Mouse (Mus musculus) neural tube, embryonic 14.5 days (tissue): Measurements from ENCODE around the gene Polr3k. TPM values are rescaled to one million over a fixed set of nuclear protein-coding genes. Genes with fewer than 3 reads are reported as not detected.
A peak's percentile ranks its signal among the peaks of the same experiment; 100 is the strongest.

ENCODE experiments used
- ATAC-seq: fragments of 200-750 bp; cut with Nextera tagmentation; 2 replicates; pipeline ENCODE4 v1.8.0; 2017; ENCODE audit warnings: low read depth, mild to moderate bottlenecking, moderate TSS enrichment, moderate library complexity
- H3K27ac ChIP-seq: fragments of 300-500 bp; sonication (generic); 2 replicates; pipeline ENCODE4 v1.5.1; 2014; ENCODE audit warnings: low read depth, mild to moderate bottlenecking, control low read depth, low read length, moderate library complexity, mixed read lengths
- H3K27me3 ChIP-seq: fragments of 300-500 bp; sonication (generic); 2 replicates; pipeline ENCODE4 v1.6.1; 2014; ENCODE audit warnings: low read length; ENCODE audit not compliant: control insufficient read depth, insufficient read depth
- H3K36me3 ChIP-seq: fragments of 300-500 bp; sonication (generic); 2 replicates; pipeline ENCODE4 v1.6.1; 2014; ENCODE audit warnings: low read length, mixed read lengths; ENCODE audit not compliant: control insufficient read depth, insufficient read depth
- H3K4me1 ChIP-seq: fragments of 300-500 bp; sonication (generic); 2 replicates; pipeline ENCODE4 v1.6.1; 2014; ENCODE audit warnings: low read length; ENCODE audit not compliant: control insufficient read depth, insufficient read depth
- H3K4me2 ChIP-seq: fragments of 300-500 bp; sonication (generic); 2 replicates; pipeline ENCODE4 v1.6.1; 2014; ENCODE audit warnings: mild to moderate bottlenecking, low read depth, low read length, control low read depth
- H3K4me3 ChIP-seq: fragments of 300-500 bp; sonication (generic); 2 replicates; pipeline ENCODE4 v1.5.1; 2014; ENCODE audit warnings: low read depth, low read length, control low read depth, mixed read lengths
- H3K9ac ChIP-seq: fragments of 300-500 bp; sonication (generic); replicated peaks from 2 replicates; pipeline ENCODE4 v1.6.1; 2014; ENCODE audit warnings: low read depth, mild to moderate bottlenecking, control low read depth, low read length, mixed read lengths
- H3K9me3 ChIP-seq: fragments of 300-500 bp; sonication (generic); 2 replicates; pipeline ENCODE4 v1.6.1; 2016; ENCODE audit warnings: low read length; ENCODE audit not compliant: control insufficient read depth
- WGBS: fragments of 180-500 bp; shearing (Covaris S2); extraction: QIAGEN DNeasy Blood & Tissue Kit; methylation state at CpG from one replicate; pipeline ENCODE4 v1.1.7; 2014; 5-methylcytosine and 5-hydroxymethylcytosine counted together
- polyA plus RNA-seq: library from polyadenylated mRNA; unstranded; fragments of >200 nt; fragmentation: Nextera tagmentation; extraction: Ambion mirVana; gene quantifications from 2 replicates; pipeline ENCODE4 v1.2.1, GENCODE M21; 2014

Polr3k gene
- polyA plus RNA-seq, 1 experiment from 2014 or later, result 86.0 TPM

GRCm38 (mm10) chr2:181871039-181871438, 6.9 kb downstream of the Polr3k start:
- Histone ChIP-seq H3K4me3 (no peak overlapping the region), H3K4me1 (no peaks in the 10 kb centered on the region; the same call in 1 of the 2 replicates), H3K9ac (no peak overlapping the region), H3K9me3 (no peaks in the 10 kb centered on the region), H3K36me3 (peaks cover 11% of the 10 kb centered on the region), H3K27me3 (no peaks in the 10 kb centered on the region), H3K4me2 (no peak overlapping the region), H3K27ac (no peak overlapping the region)
- no peak for ATAC-seq
- WGBS, result 95% methylated on average over 2 of the region's 2 CpGs

GRCm38 (mm10) chr2:181878903-181879302, 14.8 kb downstream of the Polr3k start:
- H3K9ac ChIP-seq, result no peak overlapping the region
- ATAC-seq, result no peak
- H3K4me3 ChIP-seq, result no peak overlapping the region
- H3K4me2 ChIP-seq, result no peak overlapping the region
- no peaks in the 10 kb centered on the region for H3K36me3 ChIP-seq
- H3K9me3 ChIP-seq, result no peaks in the 10 kb centered on the region
- H3K27me3 ChIP-seq, result no peaks in the 10 kb centered on the region
- no peak overlapping the region for H3K27ac ChIP-seq
- H3K4me1 ChIP-seq, result no peaks in the 10 kb centered on the region
- 72% methylated on average over 1 of the region's 1 CpGs for WGBS

- no peak overlapping the region for H3K4me3 ChIP-seq
- no peak for ATAC-seq
- WGBS, result 90% methylated on average over 3 of the region's 3 CpGs
- no peaks in the 10 kb centered on the region for H3K9me3 ChIP-seq
- H3K27ac ChIP-seq, result no peak overlapping the region
- no peak overlapping the region for H3K4me2 ChIP-seq
- no peaks in the 10 kb centered on the region for H3K4me1 ChIP-seq
- H3K36me3 ChIP-seq, result no peaks in the 10 kb centered on the region
- no peak overlapping the region for H3K9ac ChIP-seq
- no peaks in the 10 kb centered on the region for H3K27me3 ChIP-seq
Measured at GRCm38 (mm10) chr2:181883022-181883749, 19.0 kb downstream of the Polr3k start.

GRCm38 (mm10) chr2:181917861-181918260, 53.7 kb downstream of the Polr3k start:
- Histone ChIP-seq H3K27me3 (no peaks in the 10 kb centered on the region), H3K4me1 (no peaks in the 10 kb centered on the region), H3K36me3 (no peaks in the 10 kb centered on the region), H3K27ac (no peak overlapping the region), H3K4me3 (no peak overlapping the region), H3K9me3 (no peaks in the 10 kb centered on the region), H3K4me2 (no peak overlapping the region), H3K9ac (no peak overlapping the region)
- ATAC-seq, result no peak
- WGBS, result 51% methylated on average over 3 of the region's 3 CpGs

- Histone ChIP-seq H3K9me3 (no peaks in the 10 kb centered on the region), H3K4me2 (no peak overlapping the region), H3K36me3 (no peaks in the 10 kb centered on the region), H3K27ac (no peak overlapping the region), H3K27me3 (no peaks in the 10 kb centered on the region), H3K9ac (no peak overlapping the region), H3K4me3 (no peak overlapping the region), H3K4me1 (no peaks in the 10 kb centered on the region)
- 53% methylated on average over 3 of the region's 3 CpGs for WGBS
- peak; percentile 89; the same call in 1 of the 2 replicates for ATAC-seq
Measured at GRCm38 (mm10) chr2:181918501-181918900, 54.4 kb downstream of the Polr3k start.

Other genes starting within 250 kb of the Polr3k start
- not detected in 2 replicates for gene Gm29797, start 207.3 kb upstream of the Polr3k start, polyA plus RNA-seq
- 12.7 and 17.0 TPM in 2 replicates for gene Sox18, start 192.7 kb upstream of the Polr3k start, polyA plus RNA-seq
- 49.6 and 54.8 TPM in 2 replicates for gene Tcea2, start 184.0 kb upstream of the Polr3k start, polyA plus RNA-seq
- gene Rgs19, start 170.4 kb upstream of the Polr3k start, polyA plus RNA-seq, result 53.6 and 66.3 TPM in 2 replicates
- gene Lkaaear1, start 165.9 kb upstream of the Polr3k start, polyA plus RNA-seq, result not detected in 2 replicates
- 98.4 and 105 TPM in 2 replicates for gene Oprl1, start 149.3 kb upstream of the Polr3k start, polyA plus RNA-seq
- gene Myt1, start 101.0 kb upstream of the Polr3k start, polyA plus RNA-seq, result 26.9 and 28.7 TPM in 2 replicates
- 30.6 and 38.7 TPM in 2 replicates for gene Pcmtd2, start 26.5 kb upstream of the Polr3k start, polyA plus RNA-seq
- not detected in 2 replicates for gene Gm14496, start 126.8 kb downstream of the Polr3k start, polyA plus RNA-seq